Mouse (Mus musculus) E14TG2a.4 (cell line): Measurements from ENCODE around the gene Zfp26.

ENCODE experiments used
- CTCF ChIP-seq: conservative IDR thresholded peaks from 2 replicates; pipeline ENCODE4 v1.5.1; 2014; ENCODE audit warnings: low read length
- POU5F1 ChIP-seq: IDR thresholded peaks from 2 replicates; pipeline ENCODE4 v1.6.1; 2014; ENCODE audit warnings: low read length, borderline replicate concordance

GRCm38 (mm10) chr9:20476632-20477031 lies 16.7 kb upstream of the Zfp26 start:
- TF ChIP-seq CTCF: no peak
- no peak for TF ChIP-seq POU5F1
